Mouse (Mus musculus) layer of hippocampus, adult 9-10 months (tissue): Measurements from ENCODE around the gene Cdk13.

Experiments
- DNase-seq: peaks from one replicate; pipeline ENCODE4 v3.0.0; 2022; ENCODE audit warnings: low spot score

The Cdk13 gene

GRCm38 (mm10) chr13:17804909-17805613 lies at the start of gene Cdk13:
Cdk13 (minus strand) TSS chr13:17805097.
- peak; percentile 93 for DNase-seq

DNA sequence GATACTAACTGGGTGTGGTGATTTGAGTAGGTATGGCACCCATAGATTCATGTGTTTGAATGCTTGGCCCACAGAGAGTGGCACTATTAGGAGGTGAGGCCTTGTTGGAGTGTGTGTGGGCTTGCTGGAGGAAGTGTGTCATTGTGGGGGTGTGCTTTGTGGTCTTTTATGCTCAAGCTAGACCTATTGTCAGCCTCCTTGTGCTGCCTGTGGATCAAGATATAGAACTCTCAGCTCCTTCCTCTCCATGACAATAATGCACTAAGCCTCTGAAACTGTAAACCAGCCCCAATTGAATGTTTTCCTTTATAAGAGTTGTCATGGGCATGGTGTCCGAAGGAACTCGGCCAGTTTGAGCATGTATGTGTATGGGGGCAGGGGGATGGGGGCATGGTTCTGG lies 38.4 kb upstream of the Cdk13 start:
- DNase-seq, result no peak

GRCm38 (mm10) chr13:17842756-17843155 lies 37.9 kb upstream of the Cdk13 start:
- no peak for DNase-seq

DNA sequence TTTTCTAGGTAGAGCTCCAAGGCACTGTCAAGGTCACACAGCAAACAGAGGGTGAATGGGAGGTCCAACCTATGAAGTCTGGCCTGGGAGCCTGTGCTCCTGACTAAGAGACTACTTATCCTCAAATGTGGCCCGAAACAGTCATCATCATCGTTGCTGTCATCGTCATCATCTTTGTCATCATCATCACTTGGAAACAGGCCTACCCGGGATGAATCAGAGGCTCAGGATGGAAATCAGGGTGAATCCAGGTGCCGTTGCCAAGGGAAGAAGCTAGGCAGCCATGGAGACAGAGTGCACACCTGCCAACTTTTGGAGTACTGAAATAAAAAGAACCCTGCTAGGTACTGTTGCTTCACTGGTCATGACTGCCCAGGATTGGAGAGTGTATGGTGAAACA lies 34.2 kb upstream of the Cdk13 start:
- no peak for DNase-seq

DNA sequence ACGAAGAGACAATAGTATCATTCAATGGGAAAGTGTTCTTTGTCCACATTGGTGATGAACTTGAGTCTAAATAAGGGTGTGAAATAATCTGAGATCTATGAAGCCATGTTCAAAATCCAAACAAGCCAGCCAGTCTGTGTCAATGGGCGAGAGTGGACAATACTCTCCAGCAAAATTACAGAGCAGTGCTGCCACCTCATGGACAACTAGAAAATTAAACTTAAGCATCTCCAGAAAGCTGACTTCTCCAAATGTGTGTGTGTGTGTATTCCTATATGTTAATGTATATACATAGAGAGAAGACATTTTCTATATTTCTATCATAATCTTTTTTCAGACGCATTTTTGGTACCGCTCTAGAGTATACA lies 33.6 kb upstream of the Cdk13 start:
- DNase-seq, result no peak

DNA sequence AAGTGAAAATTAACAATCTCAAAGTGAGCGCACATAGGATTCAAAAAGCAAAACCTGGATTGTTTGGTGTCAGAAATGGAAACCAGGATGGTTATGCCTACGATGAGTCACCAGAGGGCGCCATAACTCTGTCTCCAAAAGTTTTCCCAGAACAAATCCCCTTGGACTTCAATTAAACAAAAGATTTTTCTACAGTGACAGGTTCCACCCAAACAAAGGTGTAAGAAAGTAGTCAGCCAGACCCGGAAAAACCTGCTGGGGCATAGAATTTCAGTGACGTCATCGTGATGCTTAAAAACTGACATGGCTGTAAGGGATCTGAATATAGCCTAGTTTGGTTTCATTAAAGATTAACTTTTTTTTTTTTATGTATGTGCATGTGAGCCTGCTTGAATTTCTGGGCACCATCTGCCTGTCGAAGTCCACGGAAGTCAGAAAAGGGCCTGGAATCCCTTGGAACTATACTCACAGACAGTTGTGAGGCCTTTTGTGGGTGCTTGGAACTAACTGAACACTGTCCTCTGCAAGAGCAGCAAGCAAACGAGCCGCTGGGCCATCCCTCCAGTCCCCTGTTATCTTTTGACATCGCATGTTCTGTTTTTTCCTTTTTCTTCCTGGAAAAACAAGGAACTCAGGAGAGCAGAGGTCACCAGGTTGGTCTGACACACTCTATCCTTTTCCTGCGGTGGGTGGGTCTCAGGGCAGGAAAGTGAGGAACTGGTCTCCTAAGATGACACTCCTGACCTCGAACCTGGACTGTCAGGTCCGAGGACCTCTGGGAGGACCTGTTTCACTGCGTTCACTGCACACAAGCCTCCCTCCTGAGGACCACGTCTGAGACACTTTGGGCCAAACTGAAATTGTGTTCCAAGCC lies 33.0 kb upstream of the Cdk13 start:
- DNase-seq, result no peak

GRCm38 (mm10) chr13:17836808-17837207 lies 31.9 kb upstream of the Cdk13 start:
- DNase-seq, result no peak

GRCm38 (mm10) chr13:17832940-17833339 lies 28.0 kb upstream of the Cdk13 start:
- no peak for DNase-seq

GRCm38 (mm10) chr13:17817226-17817625 lies 12.3 kb upstream of the Cdk13 start:
- no peak for DNase-seq

GRCm38 (mm10) chr13:17805614-17805975 lies 698 bp upstream of the Cdk13 start:
- peak; percentile 15 for DNase-seq

GRCm38 (mm10) chr13:17804058-17804841 lies 647 bp downstream of the Cdk13 start:
- DNase-seq, result no peak

GRCm38 (mm10) chr13:17803331-17804057 lies 1.4 kb downstream of the Cdk13 start:
- peak; percentile 13 for DNase-seq

DNA sequence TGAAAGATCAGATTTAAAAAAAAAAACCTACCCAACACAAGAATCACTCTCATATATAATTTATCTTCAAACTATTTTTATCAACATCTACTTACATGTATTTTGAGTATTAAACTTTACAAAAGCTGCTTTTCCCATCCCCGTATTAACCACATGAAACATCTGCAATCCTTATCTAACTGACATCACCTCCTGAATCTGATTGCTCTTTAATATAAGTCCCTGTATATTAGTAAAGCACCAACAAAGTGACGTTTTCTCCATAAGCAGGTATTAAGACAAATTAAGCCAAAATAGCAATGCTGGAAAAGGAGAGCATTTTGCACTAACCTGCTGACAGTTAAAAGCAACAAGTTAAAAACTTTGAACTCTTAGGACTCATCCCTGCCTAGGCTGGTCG lies 2.0 kb downstream of the Cdk13 start:
- no peak for DNase-seq

DNA sequence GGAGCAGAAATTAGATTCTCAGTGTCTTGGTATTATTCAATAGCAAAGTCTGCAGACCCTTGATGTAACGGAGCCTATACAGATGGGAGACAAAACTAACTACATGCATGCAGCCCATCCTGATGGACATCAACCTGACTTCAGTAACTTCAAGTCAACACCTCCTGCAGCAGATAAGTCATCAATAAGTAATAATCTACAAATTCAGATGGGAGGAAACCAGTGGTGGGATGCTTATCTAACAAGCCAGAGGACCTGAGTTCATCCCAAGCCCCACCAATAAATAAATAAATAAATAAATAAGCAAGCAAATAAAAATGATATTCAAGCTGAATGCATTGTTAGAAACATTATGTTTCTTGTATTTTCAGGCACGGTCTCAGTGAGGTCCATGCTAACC lies 5.2 kb downstream of the Cdk13 start:
- no peak for DNase-seq

DNA sequence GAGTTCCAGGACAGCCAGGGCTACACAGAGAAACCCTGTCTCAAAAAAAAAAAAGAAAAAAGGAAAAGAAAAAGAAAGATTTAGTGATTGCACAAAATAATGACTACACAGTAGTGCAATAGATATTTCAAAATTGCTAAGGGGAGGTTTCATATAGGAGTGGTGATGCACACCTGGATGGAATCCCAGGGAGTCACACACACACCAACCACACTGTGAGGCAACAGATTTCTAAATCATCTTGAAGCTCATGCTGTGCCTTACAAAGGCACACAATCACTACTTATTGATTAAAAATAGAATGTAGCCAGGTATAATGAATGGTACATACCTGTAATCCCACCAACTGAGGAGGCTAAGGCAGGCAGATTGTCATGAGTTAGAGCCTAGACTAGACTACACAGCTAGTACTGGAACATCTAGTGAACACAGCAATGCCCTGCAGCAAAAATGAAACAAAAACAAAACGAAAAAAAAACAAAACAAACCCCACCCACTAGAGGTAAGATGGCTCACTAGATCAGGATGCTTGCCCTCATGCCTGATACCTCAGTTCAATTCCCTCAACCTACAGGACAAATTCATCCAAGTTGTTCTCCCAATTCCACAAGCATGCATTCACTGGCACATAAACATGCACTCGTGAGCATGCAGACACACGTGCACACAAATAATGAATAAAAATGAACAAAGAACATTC lies 9.0 kb downstream of the Cdk13 start:
- DNase-seq, result no peak

GRCm38 (mm10) chr13:17783643-17784042 lies 21.3 kb downstream of the Cdk13 start:
- DNase-seq, result no peak

DNA sequence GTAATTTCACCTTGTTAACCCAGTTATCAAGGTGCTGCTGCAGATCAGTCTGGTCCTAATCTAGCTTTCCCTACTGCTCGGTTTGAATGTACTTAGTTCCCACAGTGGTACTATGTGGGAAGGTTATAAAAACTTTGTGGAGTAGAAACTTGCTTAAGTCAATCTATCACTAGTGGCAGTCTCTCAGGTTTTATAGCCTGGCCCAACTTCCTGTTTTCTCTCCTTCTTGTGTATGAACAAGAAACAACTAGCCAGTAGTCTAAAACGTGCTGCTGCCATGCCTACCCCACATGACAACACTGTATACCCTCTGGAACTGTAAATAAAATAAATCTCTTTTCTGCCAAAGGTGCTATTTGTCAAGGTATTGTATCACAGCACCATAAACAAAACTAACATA lies 25.0 kb downstream of the Cdk13 start:
- no peak for DNase-seq

DNA sequence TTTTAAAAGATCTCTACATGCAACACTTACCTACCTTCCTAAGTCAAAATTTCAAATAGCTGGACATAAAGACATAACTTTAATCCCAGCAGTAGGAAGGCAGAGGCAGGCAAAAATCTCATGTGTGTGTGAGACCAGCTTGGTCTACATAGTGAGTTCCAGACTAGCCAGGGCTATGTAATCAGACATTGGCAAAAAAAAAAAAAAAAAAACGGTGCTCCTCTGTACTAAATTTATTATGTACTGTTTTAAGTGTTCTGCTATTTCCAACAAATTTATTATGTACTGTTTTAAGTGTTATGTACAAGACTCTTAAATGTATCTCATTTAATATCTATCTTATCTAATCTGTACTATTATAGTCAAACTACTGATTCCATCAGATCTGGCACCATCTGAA lies 28.6 kb downstream of the Cdk13 start:
- no peak for DNase-seq

GRCm38 (mm10) chr13:17775364-17775763 lies 29.5 kb downstream of the Cdk13 start:
- DNase-seq, result no peak

GRCm38 (mm10) chr13:17773112-17773511 lies 31.8 kb downstream of the Cdk13 start:
- DNase-seq, result no peak

- peak; percentile 10 for DNase-seq
Observed at GRCm38 (mm10) chr13:17772574-17772973, 32.3 kb downstream of the Cdk13 start.
